Mouse (Mus musculus) C2C12 (cell line): ENCODE data around the gene Rad50.

ENCODE experiments used
- CEBPB ChIP-seq: IDR thresholded peaks from one replicate; pipeline ENCODE4 v1.6.1; 2011; ENCODE audit warnings: low read depth, mild to moderate bottlenecking, control low read depth, moderate library complexity
- CTCF ChIP-seq: IDR thresholded peaks from one replicate; pipeline ENCODE4 v1.5.1; 2011; ENCODE audit not compliant: control insufficient read depth, insufficient read depth, insufficient read length
- MAX ChIP-seq: IDR thresholded peaks from one replicate; pipeline ENCODE4 v1.6.1; 2011; ENCODE audit warnings: mild to moderate bottlenecking, control low read depth
- MYOD1 ChIP-seq: IDR thresholded peaks from one replicate; pipeline ENCODE4 v1.6.1; 2011; ENCODE audit warnings: low read depth; ENCODE audit not compliant: control insufficient read depth, insufficient read length
- MYOG ChIP-seq: IDR thresholded peaks from one replicate; pipeline ENCODE4 v1.6.1; 2011; ENCODE audit not compliant: control insufficient read depth, insufficient read length; ENCODE audit errors: extremely low read depth
- USF1 ChIP-seq: IDR thresholded peaks from one replicate; pipeline ENCODE4 v1.6.1; 2011; ENCODE audit warnings: low read depth, mild to moderate bottlenecking, control low read depth, moderate library complexity

DNA sequence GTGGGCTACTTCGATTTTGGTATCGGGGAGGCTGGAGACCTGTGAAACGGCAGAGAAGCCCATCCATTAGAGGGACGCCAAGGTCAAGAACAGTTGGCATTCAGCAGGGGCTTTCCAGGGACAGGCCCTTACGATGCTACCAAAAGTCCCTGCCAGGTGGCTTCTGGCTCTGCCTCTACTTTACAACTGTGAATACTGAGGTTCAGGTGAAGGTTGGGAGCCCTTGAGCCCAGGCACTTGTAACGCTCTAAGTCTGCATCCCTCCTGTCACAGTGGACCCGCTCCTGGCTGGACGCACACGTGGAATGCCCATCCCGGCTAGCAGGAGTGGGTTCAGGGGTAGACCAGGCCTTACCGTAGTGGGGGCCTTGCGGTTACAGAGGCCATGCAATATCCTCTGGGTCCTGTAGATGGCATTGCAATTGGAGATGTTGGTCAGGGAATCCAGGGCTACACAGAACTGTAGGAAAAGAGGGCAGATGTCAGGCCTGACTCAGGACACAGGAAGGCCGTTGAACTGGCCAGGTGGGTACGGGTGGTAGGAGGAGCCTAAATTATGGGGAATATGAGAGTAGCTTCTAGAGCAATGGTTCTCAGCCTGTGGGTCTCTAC, 74.9 kb downstream of the Rad50 start:
- no peak for TF ChIP-seq CTCF
- no peak for TF ChIP-seq USF1
- TF ChIP-seq MAX = no peak
- no peak for TF ChIP-seq MYOG
- no peak for TF ChIP-seq CEBPB
- TF ChIP-seq MYOD1 = no peak
